Mouse (Mus musculus) erythroblast, embryonic 14.5 days (primary cell): ENCODE data around the gene Snai1.

Experiments used
- GATA1 ChIP-seq: IDR thresholded peaks from 2 replicates; pipeline ENCODE4 v1.6.1; 2012; ENCODE audit warnings: low read length, inconsistent platforms, mixed read lengths
- TAL1 ChIP-seq: IDR thresholded peaks from 3 replicates; pipeline ENCODE4 v1.6.1; 2012; ENCODE audit warnings: low read length, inconsistent platforms, mixed read lengths

- no peak for TF ChIP-seq TAL1
- TF ChIP-seq GATA1 = no peak
Observed at GRCm38 (mm10) chr2:167496437-167496836, 41.6 kb upstream of the Snai1 start.
